Mouse (Mus musculus) ovary, postnatal 14 days (tissue): ENCODE measurements around the gene Lrrc58.

ENCODE experiments used
- DNase-seq: peaks from one replicate; pipeline ENCODE4 v3.0.0; 2022; ENCODE audit warnings: low spot score

The Lrrc58 gene

GRCm38 (mm10) chr16:37868506-37869469 is 599 bp downstream of the Lrrc58 start:
- no peak for DNase-seq

- DNase-seq = no peak
These were observed 1.5 kb downstream of the Lrrc58 start for GRCm38 (mm10) chr16:37869470-37870231.

- DNase-seq = no peak
These were observed 3.0 kb downstream of the Lrrc58 start for GRCm38 (mm10) chr16:37871112-37871715.

- no peak for DNase-seq
These were observed 6.5 kb downstream of the Lrrc58 start for GRCm38 (mm10) chr16:37874501-37875235.

GRCm38 (mm10) chr16:37877406-37877805 is 9.2 kb downstream of the Lrrc58 start:
- DNase-seq = no peak

GRCm38 (mm10) chr16:37878951-37879505 is 10.8 kb downstream of the Lrrc58 start:
- DNase-seq = no peak

GRCm38 (mm10) chr16:37879750-37880419 is 11.7 kb downstream of the Lrrc58 start:
- no peak for DNase-seq

- no peak for DNase-seq
These were observed 13.0 kb downstream of the Lrrc58 start for GRCm38 (mm10) chr16:37881168-37881567.

GRCm38 (mm10) chr16:37888986-37889385 is 20.8 kb downstream of the Lrrc58 start:
- no peak for DNase-seq

GRCm38 (mm10) chr16:37892667-37893066 is 24.5 kb downstream of the Lrrc58 start:
- DNase-seq = no peak

- DNase-seq = no peak
These were observed 25.2 kb downstream of the Lrrc58 start for GRCm38 (mm10) chr16:37893381-37893780.

GRCm38 (mm10) chr16:37893942-37894341 is 25.8 kb downstream of the Lrrc58 start:
- no peak for DNase-seq

GRCm38 (mm10) chr16:37898790-37899189 is 30.6 kb downstream of the Lrrc58 start:
- no peak for DNase-seq

GRCm38 (mm10) chr16:37899357-37899756 is 31.2 kb downstream of the Lrrc58 start:
- DNase-seq = no peak

GRCm38 (mm10) chr16:37901318-37901717 is 33.1 kb downstream of the Lrrc58 start:
- no peak for DNase-seq

- DNase-seq = no peak
These were observed 38.3 kb downstream of the Lrrc58 start for GRCm38 (mm10) chr16:37906456-37906855.

- DNase-seq = no peak
These were observed 42.9 kb downstream of the Lrrc58 start for GRCm38 (mm10) chr16:37911086-37911485.

- DNase-seq = peak; percentile 14
These were observed 48.1 kb downstream of the Lrrc58 start, which contains the start of gene Gpr156 for GRCm38 (mm10) chr16:37916138-37916817. Gpr156 (plus strand) TSS chr16:37916496.

- no peak for DNase-seq
These were observed 48.6 kb downstream of the Lrrc58 start for GRCm38 (mm10) chr16:37916818-37917201.

- DNase-seq = no peak
These were observed 50.8 kb downstream of the Lrrc58 start for GRCm38 (mm10) chr16:37919000-37919399.
